9 mouse cellular contexts compared by ENCODE assay signal in genomic region chr16:10489483-10489882, GRCm38 (mm10). TPM values are rescaled to one million over a fixed set of nuclear protein-coding genes. Genes with fewer than 3 reads are reported as not detected.
A peak's percentile ranks its signal among the peaks of the same experiment; 100 is the strongest.
DNase-seq lines count a peak whose midpoint lies in the region; ATAC-seq and TF ChIP-seq lines count a peak whose summit lies in the region.
"Had no signal": no experiment of that assay in that cellular context is flagged by ENCODE, and none has a peak within 500 bp of the region (broad histone marks: within the 10 kb centered on the region; RNA-seq: fewer than 3 reads in every experiment).

No protein-coding gene starts in this region.

- ATAC-seq in heart, postnatal 0 days (ENCODE audit: insufficient read depth, low read depth) = no peak
- peak; percentile 45; the same call in 1 of the 2 replicates for ATAC-seq in common myeloid progenitor, adult 5-6 weeks (replicated peaks; ENCODE audit: low read depth, poor library complexity, severe bottlenecking)
- ATAC-seq in midbrain, postnatal 0 days (ENCODE audit: low FRiP score) = no peak
- ATAC-seq in megakaryocyte-erythroid progenitor cell, adult 5-6 weeks (replicated peaks; ENCODE audit: low FRiP score, low TSS enrichment, poor library complexity, severe bottlenecking) = no peak
- ATAC-seq: Patski had no signal

- H3K9me3 ChIP-seq in heart, postnatal 0 days (replicated peaks; ENCODE audit: control insufficient read depth, low read length) = no peaks in the 10 kb centered on the region
- H3K9me3 ChIP-seq in midbrain, postnatal 0 days (ENCODE audit: low read length) = no peaks in the 10 kb centered on the region

- TF ChIP-seq CTCF in heart, postnatal 0 days (IDR thresholded peaks at IDR 0.05; ENCODE audit: low read depth) = no peak
- no peak for TF ChIP-seq CTCF in kidney, adult 2 months (conservative IDR thresholded peaks at IDR 0.05; ENCODE audit: insufficient read depth, insufficient read length, low read depth, low read length)
- TF ChIP-seq CTCF in midbrain, postnatal 0 days (IDR thresholded peaks at IDR 0.05) = no peak

- WGBS in heart, postnatal 0 days = 5% methylated on average over 9 of the region's 9 CpGs
- 5% methylated on average over 9 of the region's 9 CpGs for WGBS in kidney, adult 2 months
- 8% methylated on average over 9 of the region's 9 CpGs for WGBS in midbrain, postnatal 0 days

- no peak for TF ChIP-seq POLR2A in kidney, adult 2 months (IDR thresholded peaks at IDR 0.05; ENCODE audit: low read depth, low read length)

- no peak overlapping the region for H3K27ac ChIP-seq in heart, postnatal 0 days (ENCODE audit: low read depth)
- H3K27ac ChIP-seq in kidney, adult 2 months (ENCODE audit: insufficient read depth, low read depth, low read length) = no peak overlapping the region
- no peak overlapping the region for H3K27ac ChIP-seq in midbrain, postnatal 0 days (ENCODE audit: low read depth, low read length)

- peak overlapping the region; percentile 55 for H3K4me2 ChIP-seq in heart, postnatal 0 days (ENCODE audit: low read depth, low read length)
- peak overlapping the region; percentile 33 for H3K4me2 ChIP-seq in midbrain, postnatal 0 days (ENCODE audit: low read depth, low read length, poor library complexity, severe bottlenecking)

- H3K36me3 ChIP-seq in heart, postnatal 0 days (replicated peaks; ENCODE audit: control insufficient read depth, insufficient read depth, low read length) = no peaks in the 10 kb centered on the region
- no peaks in the 10 kb centered on the region for H3K36me3 ChIP-seq in kidney, adult 2 months (ENCODE audit: control insufficient read depth, insufficient read depth, low read length)
- no peaks in the 10 kb centered on the region for H3K36me3 ChIP-seq in midbrain, postnatal 0 days (ENCODE audit: insufficient read depth, low read length)

- no peak for TF ChIP-seq EP300 in heart, postnatal 0 days (IDR thresholded peaks at IDR 0.05; ENCODE audit: low read depth)

- peaks cover 41% of the 10 kb centered on the region for H3K27me3 ChIP-seq in heart, postnatal 0 days (ENCODE audit: control insufficient read depth, insufficient read depth, low read length)
- no peaks in the 10 kb centered on the region for H3K27me3 ChIP-seq in kidney, adult 2 months (replicated peaks; ENCODE audit: control insufficient read depth, insufficient read depth, low read length)
- H3K27me3 ChIP-seq in midbrain, postnatal 0 days (ENCODE audit: insufficient read depth, low read length) = 0 out of 2 replicates have a peak, but pooled peaks cover 5% of the 10 kb centered on the region

- H3K9ac ChIP-seq in heart, postnatal 0 days (replicated peaks; ENCODE audit: low read depth, low read length) = no peak overlapping the region
- H3K9ac ChIP-seq in midbrain, postnatal 0 days (replicated peaks; ENCODE audit: low read length, poor library complexity, severe bottlenecking) = no peak overlapping the region

- H3K4me3 ChIP-seq in heart, postnatal 0 days (ENCODE audit: low read depth, low read length) = peak overlapping the region; percentile 34
- peak overlapping the region; percentile 34 for H3K4me3 ChIP-seq in kidney, adult 2 months (ENCODE audit: insufficient read depth, low read depth, low read length)
- no peak overlapping the region for H3K4me3 ChIP-seq in midbrain, postnatal 0 days (ENCODE audit: low read depth, low read length)

- intact Hi-C loops in heart, postnatal 14 days (cut with DNase I) = no loop called here
- intact Hi-C loops in gastrocnemius, postnatal 14 days (cut with DNase I; ENCODE audit: low total_unique reads) = no loop called here

- no peak for DNase-seq in heart, postnatal 0 days (ENCODE audit: low spot score)
- DNase-seq in heart, postnatal 14 days = no peak
- DNase-seq in kidney, adult 2 months = peak; percentile 29
- DNase-seq in midbrain, postnatal 0 days (ENCODE audit: low spot score) = no peak
- DNase-seq in gastrocnemius, postnatal 14 days = no peak
- no peak for DNase-seq in cerebellum, adult 11-12 months

- H3K4me1 ChIP-seq in heart, postnatal 0 days (ENCODE audit: control insufficient read depth, insufficient read depth) = no peaks in the 10 kb centered on the region
- 0 out of 2 replicates have a peak, but pooled peaks cover 2% of the 10 kb centered on the region for H3K4me1 ChIP-seq in kidney, adult 2 months (ENCODE audit: control insufficient read depth, insufficient read depth, low read length)
- H3K4me1 ChIP-seq in midbrain, postnatal 0 days (ENCODE audit: insufficient read depth, low read length) = no peaks in the 10 kb centered on the region

RNA-seq across cellular contexts. Expression of gene Ciita, which starts 9.6 kb away (rescaled TPM):
- total RNA-seq in heart, postnatal 0 days (2014; rRNA removed; ENCODE audit: low replicate concordance) = 0.58 TPM in 1 of 2 replicates, not detected in the other
- 0.08 TPM in 2 replicates for polyA plus RNA-seq in heart, postnatal 0 days (2015; fragmentation: Nextera tagmentation; extraction: Ambion mirVana)
- under 1 TPM; 0.29 to 0.66 TPM for total RNA-seq in heart, postnatal 14 days (2021)
- total RNA-seq in common myeloid progenitor, adult 5-6 weeks (2017) = 0.69 and 1.2 TPM in 2 replicates
- 2.8 and 5.3 TPM in 2 replicates for polyA plus RNA-seq in kidney, adult 2 months (2012; rRNA removed)
- total RNA-seq in midbrain, postnatal 0 days (2014; rRNA removed) = under 0.01 and 0.09 TPM in 2 replicates
- polyA plus RNA-seq in midbrain, postnatal 0 days (2015; fragmentation: Nextera tagmentation; extraction: Ambion mirVana) = 0.26 and 0.27 TPM in 2 replicates
- under 1 TPM; 0.14 to 0.22 TPM for total RNA-seq in gastrocnemius, postnatal 14 days (2021)
- 1.8 TPM in 1 of 2 replicates, not detected in the other for total RNA-seq in megakaryocyte-erythroid progenitor cell, adult 5-6 weeks (2014; fragmentation: Nextera tagmentation)
- total RNA-seq in megakaryocyte-erythroid progenitor cell, adult 5-6 weeks (2017) = 0.70 and 1.3 TPM in 2 replicates

RNA-seq across cellular contexts. Expression of gene Tvp23a, which starts 42.3 kb away (rescaled TPM):
- 1.0 and 1.8 TPM in 2 replicates for total RNA-seq in heart, postnatal 0 days (2014; rRNA removed; ENCODE audit: low replicate concordance)
- polyA plus RNA-seq in heart, postnatal 0 days (2015; fragmentation: Nextera tagmentation; extraction: Ambion mirVana) = 1.0 TPM in 2 replicates
- under 1 TPM; 0.29 to 0.41 TPM for total RNA-seq in heart, postnatal 14 days (2021)
- total RNA-seq in common myeloid progenitor, adult 5-6 weeks (2017) = 0.05 TPM in 1 of 2 replicates, not detected in the other
- polyA plus RNA-seq in kidney, adult 2 months (2012; rRNA removed) = 0.75 and 0.84 TPM in 2 replicates
- total RNA-seq in midbrain, postnatal 0 days (2014; rRNA removed) = 77.6 and 82.0 TPM in 2 replicates
- 44.1 and 46.8 TPM in 2 replicates for polyA plus RNA-seq in midbrain, postnatal 0 days (2015; fragmentation: Nextera tagmentation; extraction: Ambion mirVana)
- total RNA-seq in gastrocnemius, postnatal 14 days (2021) = under 1 TPM; 0.69 to 0.80 TPM
- total RNA-seq in megakaryocyte-erythroid progenitor cell, adult 5-6 weeks (2014; fragmentation: Nextera tagmentation) = not detected in 2 replicates
- 0.30 TPM in 1 of 2 replicates, not detected in the other for total RNA-seq in megakaryocyte-erythroid progenitor cell, adult 5-6 weeks (2017)

RNA-seq across cellular contexts. Expression of gene Dexi, which starts 53.4 kb away (rescaled TPM):
- total RNA-seq in heart, postnatal 0 days (2014; rRNA removed; ENCODE audit: low replicate concordance) = 41.9 and 76.4 TPM in 2 replicates
- polyA plus RNA-seq in heart, postnatal 0 days (2015; fragmentation: Nextera tagmentation; extraction: Ambion mirVana) = 15.0 and 15.6 TPM in 2 replicates
- total RNA-seq in heart, postnatal 14 days (2021) = 10 to 100 TPM; 29.4 to 32.5 TPM
- 3.7 and 5.9 TPM in 2 replicates for total RNA-seq in common myeloid progenitor, adult 5-6 weeks (2017)
- 40.0 and 41.0 TPM in 2 replicates for polyA plus RNA-seq in kidney, adult 2 months (2012; rRNA removed)
- total RNA-seq in midbrain, postnatal 0 days (2014; rRNA removed) = 24.6 and 38.0 TPM in 2 replicates
- polyA plus RNA-seq in midbrain, postnatal 0 days (2015; fragmentation: Nextera tagmentation; extraction: Ambion mirVana) = 16.7 and 18.2 TPM in 2 replicates
- 10 to 100 TPM; 25.9 to 26.0 TPM for total RNA-seq in gastrocnemius, postnatal 14 days (2021)
- 12.5 and 13.2 TPM in 2 replicates for total RNA-seq in megakaryocyte-erythroid progenitor cell, adult 5-6 weeks (2014; fragmentation: Nextera tagmentation)
- total RNA-seq in megakaryocyte-erythroid progenitor cell, adult 5-6 weeks (2017) = 1.8 and 3.2 TPM in 2 replicates

RNA-seq across cellular contexts. Expression of gene Clec16a, which starts 55.7 kb away (rescaled TPM):
- 32.0 and 39.6 TPM in 2 replicates for total RNA-seq in heart, postnatal 0 days (2014; rRNA removed; ENCODE audit: low replicate concordance)
- 36.1 and 37.7 TPM in 2 replicates for polyA plus RNA-seq in heart, postnatal 0 days (2015; fragmentation: Nextera tagmentation; extraction: Ambion mirVana)
- total RNA-seq in heart, postnatal 14 days (2021) = 10 to 100 TPM; 46.0 to 50.7 TPM
- total RNA-seq in common myeloid progenitor, adult 5-6 weeks (2017) = 15.5 and 16.5 TPM in 2 replicates
- polyA plus RNA-seq in kidney, adult 2 months (2012; rRNA removed) = 15.7 and 16.8 TPM in 2 replicates
- total RNA-seq in midbrain, postnatal 0 days (2014; rRNA removed) = 63.8 and 65.8 TPM in 2 replicates
- polyA plus RNA-seq in midbrain, postnatal 0 days (2015; fragmentation: Nextera tagmentation; extraction: Ambion mirVana) = 58.5 and 69.5 TPM in 2 replicates
- total RNA-seq in gastrocnemius, postnatal 14 days (2021) = 10 to 100 TPM; 26.2 to 28.4 TPM
- total RNA-seq in megakaryocyte-erythroid progenitor cell, adult 5-6 weeks (2014; fragmentation: Nextera tagmentation) = 13.2 and 20.9 TPM in 2 replicates
- total RNA-seq in megakaryocyte-erythroid progenitor cell, adult 5-6 weeks (2017) = 6.3 and 13.6 TPM in 2 replicates

Comparison
In these comparisons a context has a peak if more than half of its experiments do, and no peak if none do; other contexts are left out.
1. RNA of gene Tvp23a, which starts 42.3 kb away (total RNA-seq): 77.6 to 82.0 TPM in midbrain, postnatal 0 days; 1.0 to 1.8 TPM in heart, postnatal 0 days, 0.69 to 0.80 TPM in gastrocnemius, postnatal 14 days, 0.29 to 0.41 TPM in heart, postnatal 14 days, 0.05 TPM in common myeloid progenitor, adult 5-6 weeks and 0.30 TPM in megakaryocyte-erythroid progenitor cell, adult 5-6 weeks; every median in the first group is over 10 times any median in the second.